Mouse (Mus musculus): Measurements from ENCODE around the gene Gria1. TPM values are rescaled to one million over a fixed set of nuclear protein-coding genes. Genes with fewer than 3 reads are reported as not detected.
A peak's percentile ranks its signal among the peaks of the same experiment; 100 is the strongest.

Gene Gria1
- polyA plus RNA-seq, 1 experiment from 2014 or later, result 48.1 TPM

DNA sequence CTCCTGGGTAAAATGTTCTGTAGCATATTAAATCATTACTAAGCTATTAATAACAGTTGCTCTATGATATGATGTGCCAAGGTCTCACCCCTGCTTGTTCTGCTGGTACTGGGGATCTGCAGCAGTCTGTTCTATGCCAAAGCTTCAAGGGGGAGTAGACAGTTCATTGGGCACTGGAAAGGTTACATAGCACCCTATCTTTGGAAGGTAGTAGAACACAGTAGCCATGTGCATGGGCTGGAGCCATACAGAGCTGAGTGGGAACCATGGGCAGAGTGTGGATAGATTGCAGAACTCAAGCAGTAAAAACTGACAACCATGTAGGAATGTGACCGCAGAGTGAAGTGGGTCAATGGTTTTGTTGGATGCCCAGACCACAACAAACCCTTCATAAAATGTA lies 295.7 kb downstream of the Gria1 start:
- Histone ChIP-seq H3K4me1 (replicated peaks) (no peaks in the 10 kb centered on the region), H3K36me3 (0 out of 2 replicates have a peak, but pooled peaks cover 5% of the 10 kb centered on the region), H3K4me2 (no peak overlapping the region), H3K9ac (no peak overlapping the region), H3K9me3 (no peaks in the 10 kb centered on the region), H3K27ac (replicated peaks) (no peak overlapping the region), H3K27me3 (no peaks in the 10 kb centered on the region), H3K4me3 (no peak overlapping the region)
- 96% methylated on average over 1 of the region's 1 CpGs for WGBS
- ATAC-seq (ENCODE audit: low FRiP score, low read depth), result no peak

DNA sequence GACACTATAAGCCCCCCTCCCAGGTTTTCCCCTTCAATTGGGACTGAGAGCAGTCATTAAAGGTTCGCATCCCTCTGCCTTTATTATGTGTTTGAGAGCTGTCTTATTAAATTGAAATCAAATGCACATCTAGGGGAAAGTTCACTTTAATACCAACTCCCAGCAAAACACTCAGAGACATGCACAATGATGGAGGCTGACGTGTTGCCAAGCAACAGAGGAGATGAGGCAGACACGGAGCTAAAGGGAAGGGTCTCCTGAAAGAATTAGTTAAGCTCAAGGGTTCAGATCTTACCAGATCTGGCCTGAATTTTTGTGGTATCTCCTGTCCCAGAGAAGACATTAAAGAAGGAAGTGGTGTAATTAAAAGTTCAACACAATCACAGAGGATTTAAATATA lies 305.9 kb downstream of the Gria1 start:
- no peaks in the 10 kb centered on the region for H3K9me3 ChIP-seq
- ATAC-seq (ENCODE audit: low FRiP score, low read depth), result peak; percentile 75
- no peaks in the 10 kb centered on the region for H3K36me3 ChIP-seq
- WGBS, result 21% methylated on average over 3 of the region's 3 CpGs
- no peaks in the 10 kb centered on the region for H3K27me3 ChIP-seq
- H3K27ac ChIP-seq (replicated peaks), result no peak overlapping the region
- H3K4me1 ChIP-seq (replicated peaks), result peaks cover 14% of the 10 kb centered on the region
- H3K4me2 ChIP-seq, result no peak overlapping the region
- no peak overlapping the region for H3K4me3 ChIP-seq
- H3K9ac ChIP-seq, result no peak overlapping the region

DNA sequence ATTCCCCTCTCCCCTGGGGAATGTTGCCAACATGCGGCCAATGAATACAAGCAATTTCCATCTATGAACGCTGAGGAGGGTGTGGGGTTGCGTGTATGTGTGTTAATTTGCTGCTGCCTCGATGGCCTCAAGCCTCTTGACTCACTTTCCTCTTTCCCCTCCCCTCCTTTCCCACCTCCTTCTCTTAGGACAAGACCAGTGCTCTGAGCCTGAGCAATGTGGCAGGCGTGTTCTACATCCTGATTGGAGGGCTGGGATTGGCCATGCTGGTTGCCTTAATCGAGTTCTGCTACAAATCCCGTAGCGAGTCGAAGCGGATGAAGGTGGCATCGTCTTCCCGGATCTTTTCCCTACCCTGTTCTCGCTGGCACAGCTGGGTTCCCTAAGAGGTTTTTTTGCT lies 306.3 kb downstream of the Gria1 start:
- H3K4me3 ChIP-seq, result no peak overlapping the region
- no peak overlapping the region for H3K27ac ChIP-seq (replicated peaks)
- no peak overlapping the region for H3K9ac ChIP-seq
- no peak overlapping the region for H3K4me2 ChIP-seq
- ATAC-seq (ENCODE audit: low FRiP score, low read depth), result peak; percentile 27; the same call in 1 of the 2 replicates
- no peaks in the 10 kb centered on the region for H3K36me3 ChIP-seq
- no peaks in the 10 kb centered on the region for H3K9me3 ChIP-seq
- WGBS, result 67% methylated on average over 13 of the region's 13 CpGs
- peaks cover 14% of the 10 kb centered on the region for H3K4me1 ChIP-seq (replicated peaks)
- H3K27me3 ChIP-seq, result no peaks in the 10 kb centered on the region

DNA sequence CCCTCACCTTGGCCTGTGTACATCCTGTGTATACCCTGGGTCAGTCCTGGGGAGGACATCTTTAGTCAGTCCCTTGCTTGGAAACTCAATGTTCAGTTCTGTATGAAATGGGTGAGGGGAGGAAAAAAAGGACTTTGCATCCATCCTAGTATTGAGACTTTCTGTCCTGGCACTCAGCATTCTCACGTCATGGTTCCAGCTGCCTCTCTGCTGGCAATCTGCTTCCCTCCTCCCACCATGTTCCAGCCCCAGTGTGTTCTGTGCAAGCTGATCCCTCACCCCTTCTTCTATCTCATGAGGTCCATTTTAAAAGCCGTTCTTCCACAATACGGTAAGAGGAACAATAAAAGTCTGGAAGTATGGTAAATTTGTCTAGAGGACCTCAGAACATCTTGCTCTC lies 308.2 kb downstream of the Gria1 start:
- WGBS, result 82% methylated on average over 3 of the region's 3 CpGs
- H3K4me2 ChIP-seq, result no peak overlapping the region
- H3K36me3 ChIP-seq, result no peaks in the 10 kb centered on the region
- H3K9me3 ChIP-seq, result no peaks in the 10 kb centered on the region
- H3K4me1 ChIP-seq (replicated peaks), result peaks cover 14% of the 10 kb centered on the region
- H3K27ac ChIP-seq (replicated peaks), result no peak overlapping the region
- no peak overlapping the region for H3K9ac ChIP-seq
- no peaks in the 10 kb centered on the region for H3K27me3 ChIP-seq
- no peak for ATAC-seq (ENCODE audit: low FRiP score, low read depth)
- no peak overlapping the region for H3K4me3 ChIP-seq

DNA sequence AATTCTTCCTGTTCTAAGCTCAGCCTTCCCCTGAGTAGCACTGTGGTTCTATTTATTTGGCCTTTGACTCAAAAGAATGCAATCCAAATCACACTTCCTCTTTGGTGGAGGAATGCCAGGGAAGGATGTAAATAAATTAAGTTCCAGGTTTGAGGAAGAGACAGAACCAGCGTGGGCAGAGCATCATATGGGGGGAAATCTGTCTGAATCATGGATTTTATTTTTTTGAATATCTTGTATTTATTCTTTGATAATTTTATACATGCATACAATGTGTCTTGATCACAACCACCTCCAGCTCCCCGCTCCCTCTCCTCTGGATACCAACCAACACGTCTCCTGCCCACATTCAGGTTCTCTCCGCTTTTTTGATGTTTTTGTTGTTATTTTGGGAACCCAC lies 312.9 kb downstream of the Gria1 start:
- Histone ChIP-seq H3K4me2 (no peak overlapping the region), H3K27ac (replicated peaks) (no peak overlapping the region), H3K27me3 (no peaks in the 10 kb centered on the region), H3K9ac (no peak overlapping the region), H3K4me1 (replicated peaks) (no peaks in the 10 kb centered on the region), H3K36me3 (no peaks in the 10 kb centered on the region), H3K4me3 (no peak overlapping the region), H3K9me3 (no peaks in the 10 kb centered on the region)
- 86% methylated on average over 4 of the region's 4 CpGs for WGBS
- ATAC-seq (ENCODE audit: low FRiP score, low read depth), result no peak

All from hindbrain, embryonic 15.5 days (tissue).